Mouse (Mus musculus): Measurements from ENCODE around the gene Cnot2. TPM values are rescaled to one million over a fixed set of nuclear protein-coding genes. Genes with fewer than 3 reads are reported as not detected.
A peak's percentile ranks its signal among the peaks of the same experiment; 100 is the strongest.
"Not testable (repeated sequence)": the region's sequence is repeated elsewhere in the genome, so short reads cannot be mapped to it uniquely, and the experiment has no call there.

Cnot2 gene
- polyA plus RNA-seq, 1 experiment from 2014 or later: 127 TPM

- DNase-seq (ENCODE audit: low spot score): no peak
- ATAC-seq: no peak
- WGBS: 82% methylated on average over 7 of the region's 7 CpGs
These were observed 13.6 kb downstream of the Cnot2 start for GRCm38 (mm10) chr10:116567491-116568405.

GRCm38 (mm10) chr10:116566492-116566891 lies 14.8 kb downstream of the Cnot2 start:
- 92% methylated on average over 4 of the region's 4 CpGs for WGBS

More at GRCm38 (mm10) chr10:116567491-116568405, 13.6 kb downstream of the Cnot2 start:
- Histone ChIP-seq H3K4me1 (ENCODE audit: control insufficient read depth, insufficient read depth, low read length) (0 out of 2 replicates have a peak, but pooled peaks cover 5% of the 10 kb centered on the region), H3K4me3 (ENCODE audit: low read depth, low read length) (no peak overlapping the region), H3K4me2 (ENCODE audit: low read length) (no peak overlapping the region), H3K27me3 (replicated peaks; ENCODE audit: control insufficient read depth, insufficient read depth, low read length) (no peaks in the 10 kb centered on the region), H3K9me3 (replicated peaks; ENCODE audit: control insufficient read depth, low read length) (no peaks in the 10 kb centered on the region), H3K9ac (ENCODE audit: low read length) (no peak overlapping the region), H3K27ac (ENCODE audit: low read depth, low read length) (no peak overlapping the region), H3K36me3 (ENCODE audit: control insufficient read depth, insufficient read depth, low read length) (no peaks in the 10 kb centered on the region)

GRCm38 (mm10) chr10:116564828-116565602 lies 16.3 kb downstream of the Cnot2 start:
- no peak overlapping the region for H3K4me2 ChIP-seq (ENCODE audit: low read length)
- WGBS: 94% methylated on average over 14 of the region's 14 CpGs
- H3K27me3 ChIP-seq (replicated peaks; ENCODE audit: control insufficient read depth, insufficient read depth, low read length): no peaks in the 10 kb centered on the region
- no peaks in the 10 kb centered on the region for H3K36me3 ChIP-seq (ENCODE audit: control insufficient read depth, insufficient read depth, low read length)
- no peak overlapping the region for H3K9ac ChIP-seq (ENCODE audit: low read length)
- no peak overlapping the region for H3K4me3 ChIP-seq (ENCODE audit: low read depth, low read length)
- no peak overlapping the region for H3K27ac ChIP-seq (ENCODE audit: low read depth, low read length)
- H3K9me3 ChIP-seq (replicated peaks; ENCODE audit: control insufficient read depth, low read length): no peaks in the 10 kb centered on the region
- no peak for DNase-seq (ENCODE audit: low spot score)
- H3K4me1 ChIP-seq (ENCODE audit: control insufficient read depth, insufficient read depth, low read length): 0 out of 2 replicates have a peak, but pooled peaks cover 5% of the 10 kb centered on the region
- no peak for ATAC-seq

More at GRCm38 (mm10) chr10:116566492-116566891, 14.8 kb downstream of the Cnot2 start:
- H3K27ac ChIP-seq (ENCODE audit: low read depth, low read length); H3K4me1 ChIP-seq (ENCODE audit: control insufficient read depth, insufficient read depth, low read length); H3K4me2 ChIP-seq (ENCODE audit: low read length); DNase-seq (ENCODE audit: low spot score); H3K27me3 ChIP-seq (replicated peaks; ENCODE audit: control insufficient read depth, insufficient read depth, low read length); ATAC-seq; H3K4me3 ChIP-seq (ENCODE audit: low read depth, low read length); H3K36me3 ChIP-seq (ENCODE audit: control insufficient read depth, insufficient read depth, low read length); H3K9ac ChIP-seq (ENCODE audit: low read length); H3K9me3 ChIP-seq (replicated peaks; ENCODE audit: control insufficient read depth, low read length): not testable (repeated sequence)

- H3K27me3 ChIP-seq (replicated peaks; ENCODE audit: control insufficient read depth, insufficient read depth, low read length): no peaks in the 10 kb centered on the region
- H3K4me1 ChIP-seq (ENCODE audit: control insufficient read depth, insufficient read depth, low read length): 0 out of 2 replicates have a peak, but pooled peaks cover 5% of the 10 kb centered on the region
- no peak overlapping the region for H3K9ac ChIP-seq (ENCODE audit: low read length)
- no peak overlapping the region for H3K4me3 ChIP-seq (ENCODE audit: low read depth, low read length)
- H3K36me3 ChIP-seq (ENCODE audit: control insufficient read depth, insufficient read depth, low read length): no peaks in the 10 kb centered on the region
- ATAC-seq (no peak), DNase-seq (ENCODE audit: low spot score) (no peak)
- no peaks in the 10 kb centered on the region for H3K9me3 ChIP-seq (replicated peaks; ENCODE audit: control insufficient read depth, low read length)
- no peak overlapping the region for H3K27ac ChIP-seq (ENCODE audit: low read depth, low read length)
- H3K4me2 ChIP-seq (ENCODE audit: low read length): no peak overlapping the region
- WGBS: 64% methylated on average over 4 of the region's 4 CpGs
These were observed 18.4 kb downstream of the Cnot2 start for GRCm38 (mm10) chr10:116562731-116563480.

GRCm38 (mm10) chr10:116562210-116562609 lies 19.1 kb downstream of the Cnot2 start:
- 17% methylated on average over 4 of the region's 4 CpGs for WGBS
- no peaks in the 10 kb centered on the region; the same call in 1 of the 2 replicates for H3K9me3 ChIP-seq (replicated peaks; ENCODE audit: control insufficient read depth, low read length)
- H3K9ac ChIP-seq (ENCODE audit: low read length): no peak overlapping the region
- H3K4me1 ChIP-seq (ENCODE audit: control insufficient read depth, insufficient read depth, low read length): 0 out of 2 replicates have a peak, but pooled peaks cover 5% of the 10 kb centered on the region
- 0 out of 2 replicates have a peak, but pooled peaks have one; percentile 37 for ATAC-seq
- no peak for DNase-seq (ENCODE audit: low spot score)
- no peaks in the 10 kb centered on the region for H3K27me3 ChIP-seq (replicated peaks; ENCODE audit: control insufficient read depth, insufficient read depth, low read length)
- H3K4me3 ChIP-seq (ENCODE audit: low read depth, low read length): no peak overlapping the region
- no peaks in the 10 kb centered on the region for H3K36me3 ChIP-seq (ENCODE audit: control insufficient read depth, insufficient read depth, low read length)
- no peak overlapping the region for H3K4me2 ChIP-seq (ENCODE audit: low read length)
- no peak overlapping the region for H3K27ac ChIP-seq (ENCODE audit: low read depth, low read length)

GRCm38 (mm10) chr10:116559171-116559570 lies 22.1 kb downstream of the Cnot2 start:
- DNase-seq (ENCODE audit: low spot score): no peak
- Histone ChIP-seq H3K27me3 (replicated peaks; ENCODE audit: control insufficient read depth, insufficient read depth, low read length) (no peaks in the 10 kb centered on the region), H3K27ac (ENCODE audit: low read depth, low read length) (no peak overlapping the region), H3K4me3 (ENCODE audit: low read depth, low read length) (no peak overlapping the region), H3K9me3 (replicated peaks; ENCODE audit: control insufficient read depth, low read length) (no peaks in the 10 kb centered on the region; the same call in 1 of the 2 replicates), H3K9ac (ENCODE audit: low read length) (no peak overlapping the region), H3K4me2 (ENCODE audit: low read length) (no peak overlapping the region), H3K36me3 (ENCODE audit: control insufficient read depth, insufficient read depth, low read length) (no peaks in the 10 kb centered on the region), H3K4me1 (ENCODE audit: control insufficient read depth, insufficient read depth, low read length) (0 out of 2 replicates have a peak, but pooled peaks cover 5% of the 10 kb centered on the region)
- WGBS: 87% methylated on average over 1 of the region's 1 CpGs
- no peak for ATAC-seq

GRCm38 (mm10) chr10:116557166-116557565 lies 24.1 kb downstream of the Cnot2 start:
- Histone ChIP-seq H3K9me3 (replicated peaks; ENCODE audit: control insufficient read depth, low read length) (no peaks in the 10 kb centered on the region; the same call in 1 of the 2 replicates), H3K4me1 (ENCODE audit: control insufficient read depth, insufficient read depth, low read length) (no peaks in the 10 kb centered on the region), H3K27ac (ENCODE audit: low read depth, low read length) (no peak overlapping the region), H3K9ac (ENCODE audit: low read length) (no peak overlapping the region), H3K4me3 (ENCODE audit: low read depth, low read length) (no peak overlapping the region), H3K27me3 (replicated peaks; ENCODE audit: control insufficient read depth, insufficient read depth, low read length) (no peaks in the 10 kb centered on the region), H3K36me3 (ENCODE audit: control insufficient read depth, insufficient read depth, low read length) (no peaks in the 10 kb centered on the region), H3K4me2 (ENCODE audit: low read length) (no peak overlapping the region)
- WGBS: 98% methylated on average over 1 of the region's 1 CpGs
- DNase-seq (ENCODE audit: low spot score) (no peak), ATAC-seq (no peak)

- WGBS: 80% methylated on average over 2 of the region's 2 CpGs
- Histone ChIP-seq H3K4me3 (ENCODE audit: low read depth, low read length) (no peak overlapping the region), H3K36me3 (ENCODE audit: control insufficient read depth, insufficient read depth, low read length) (no peaks in the 10 kb centered on the region), H3K9ac (ENCODE audit: low read length) (no peak overlapping the region), H3K4me2 (ENCODE audit: low read length) (no peak overlapping the region), H3K4me1 (ENCODE audit: control insufficient read depth, insufficient read depth, low read length) (no peaks in the 10 kb centered on the region), H3K27me3 (replicated peaks; ENCODE audit: control insufficient read depth, insufficient read depth, low read length) (no peaks in the 10 kb centered on the region), H3K9me3 (replicated peaks; ENCODE audit: control insufficient read depth, low read length) (no peaks in the 10 kb centered on the region; the same call in 1 of the 2 replicates), H3K27ac (ENCODE audit: low read depth, low read length) (no peak overlapping the region)
- ATAC-seq (no peak), DNase-seq (ENCODE audit: low spot score) (no peak)
These were observed 26.9 kb downstream of the Cnot2 start for GRCm38 (mm10) chr10:116554434-116554833.
